Mouse (Mus musculus) bone marrow macrophage, adult 2 months (primary cell): Measurements from ENCODE around the gene Osbpl6. TPM values are rescaled to one million over a fixed set of nuclear protein-coding genes. Genes with fewer than 3 reads are reported as not detected.
"Not testable (repeated sequence)": the region's sequence is repeated elsewhere in the genome, so short reads cannot be mapped to it uniquely, and the experiment has no call there.

Experiments
- H3K27ac ChIP-seq: 2 replicates; pipeline ENCODE4 v1.5.1; 2012; ENCODE audit warnings: low read depth, low read length; ENCODE audit not compliant: insufficient read depth
- H3K4me1 ChIP-seq: 2 replicates; pipeline ENCODE4 v1.6.1; 2012; ENCODE audit warnings: low read length; ENCODE audit not compliant: control insufficient read depth, insufficient read depth
- H3K4me3 ChIP-seq: 2 replicates; pipeline ENCODE4 v1.5.1; 2012; ENCODE audit warnings: mild to moderate bottlenecking, low read length, moderate library complexity; ENCODE audit not compliant: insufficient read depth
- CTCF ChIP-seq: IDR thresholded peaks from 2 replicates; pipeline ENCODE4 v1.5.1; 2012; ENCODE audit warnings: low read depth, mild to moderate bottlenecking, low read length, moderate library complexity
- POLR2A ChIP-seq: IDR thresholded peaks from 2 replicates; pipeline ENCODE4 v1.6.1; 2012; ENCODE audit warnings: mild to moderate bottlenecking, low read depth, low read length, borderline replicate concordance
- polyA plus RNA-seq: library from polyadenylated mRNA; stranded (reverse); fragments of >200 nt; gene quantifications from 2 replicates; pipeline ENCODE4 v1.2.4, GENCODE M21; 2012; ENCODE audit not compliant: missing spikeins, insufficient read depth, insufficient read length

The Osbpl6 gene
- polyA plus RNA-seq, 1 experiment: not detected

DNA sequence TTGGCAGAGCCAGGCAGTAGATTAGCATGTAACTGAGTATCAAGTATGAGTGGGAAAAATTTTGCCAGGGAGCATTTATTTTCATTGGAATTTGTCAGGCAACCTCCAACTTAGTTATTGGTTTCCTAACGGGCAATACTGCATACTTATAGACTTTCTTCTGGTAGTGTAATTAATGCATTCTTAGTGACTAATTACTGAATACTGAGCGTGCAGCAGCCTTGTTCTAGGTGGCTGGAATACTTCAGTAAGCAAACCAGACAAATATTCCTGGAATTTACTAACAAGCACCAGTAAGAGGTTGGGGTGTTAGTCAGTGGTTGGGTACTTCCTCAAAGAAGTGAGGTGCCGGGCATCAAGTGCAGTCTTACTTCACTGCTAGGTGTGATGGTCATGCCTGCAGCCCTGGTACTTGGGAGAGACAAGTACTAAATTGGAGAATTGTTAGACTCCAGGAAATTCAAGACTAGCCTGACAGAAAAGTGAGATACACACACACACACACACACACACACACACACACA is 186.2 kb downstream of the Osbpl6 start:
- no peak overlapping the region for H3K27ac ChIP-seq
- H3K4me3 ChIP-seq: no peak overlapping the region
- no peak for TF ChIP-seq CTCF
- no peaks in the 10 kb centered on the region for H3K4me1 ChIP-seq

DNA sequence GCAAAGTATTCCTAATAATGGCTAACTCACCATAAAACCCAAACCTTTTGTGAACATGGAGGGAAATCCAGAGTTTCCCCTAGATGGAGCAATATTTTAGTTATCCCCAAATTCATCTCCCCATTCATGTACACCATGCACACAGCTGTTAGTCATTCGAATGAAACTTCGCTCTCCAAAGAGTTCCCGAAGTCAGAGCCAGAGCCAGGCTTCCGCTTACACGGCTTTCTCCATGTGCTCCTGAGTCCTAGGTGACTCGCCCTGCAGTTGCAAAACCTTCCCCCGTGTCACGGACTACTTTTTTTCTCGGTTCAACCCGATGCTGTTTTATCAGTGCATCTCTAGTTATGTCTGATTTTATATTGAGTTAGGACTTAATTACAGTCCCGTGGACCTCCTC is 191.2 kb downstream of the Osbpl6 start:
- Histone ChIP-seq H3K4me3 (no peak overlapping the region), H3K4me1 (no peaks in the 10 kb centered on the region), H3K27ac (no peak overlapping the region)
- TF ChIP-seq POLR2A (no peak), CTCF (no peak)

DNA sequence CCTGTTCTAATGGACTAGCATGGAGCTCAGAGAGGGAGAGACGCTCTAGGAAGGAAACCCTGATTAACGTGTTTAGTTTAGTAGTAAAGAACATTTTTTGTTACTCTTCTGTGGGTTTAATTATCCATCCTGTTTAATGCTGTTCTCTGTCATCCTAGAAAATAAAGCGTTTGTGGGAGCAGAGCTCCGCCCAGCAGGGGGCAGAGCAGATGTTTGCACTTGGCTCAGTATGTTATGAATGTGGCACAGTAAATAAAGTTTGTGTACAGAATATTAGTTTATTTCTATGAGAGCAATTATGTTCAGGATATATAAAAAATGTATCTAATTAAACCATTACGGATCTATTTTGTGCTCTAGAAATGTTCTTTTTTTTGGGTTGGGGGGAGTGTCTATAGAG is 192.9 kb downstream of the Osbpl6 start:
- no peak overlapping the region for H3K4me3 ChIP-seq
- TF ChIP-seq CTCF (peak; percentile 70), POLR2A (no peak)
- H3K27ac ChIP-seq: no peak overlapping the region
- H3K4me1 ChIP-seq: no peaks in the 10 kb centered on the region

DNA sequence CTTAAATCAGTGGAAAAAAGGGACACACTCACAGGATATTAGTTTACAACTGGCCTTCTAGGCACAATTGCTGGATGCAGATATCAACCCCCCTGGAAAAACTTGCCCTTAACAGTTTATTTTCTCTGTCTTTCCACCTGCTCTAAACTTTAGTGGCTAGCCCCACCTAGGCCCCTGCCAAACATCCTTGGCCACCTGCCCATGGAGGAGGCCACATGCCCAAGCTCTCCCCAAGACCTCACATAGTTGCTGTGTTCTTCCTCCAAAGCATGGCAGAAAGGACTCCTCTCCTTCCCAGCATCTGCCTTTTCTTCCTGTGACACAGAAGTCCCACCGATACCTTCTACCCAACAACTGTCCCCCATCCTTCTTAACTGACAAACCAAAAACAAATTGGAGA is 195.9 kb downstream of the Osbpl6 start:
- Histone ChIP-seq H3K4me3 (no peak overlapping the region), H3K27ac (no peak overlapping the region), H3K4me1 (peaks cover 10% of the 10 kb centered on the region)
- TF ChIP-seq POLR2A (no peak), CTCF (no peak)

DNA sequence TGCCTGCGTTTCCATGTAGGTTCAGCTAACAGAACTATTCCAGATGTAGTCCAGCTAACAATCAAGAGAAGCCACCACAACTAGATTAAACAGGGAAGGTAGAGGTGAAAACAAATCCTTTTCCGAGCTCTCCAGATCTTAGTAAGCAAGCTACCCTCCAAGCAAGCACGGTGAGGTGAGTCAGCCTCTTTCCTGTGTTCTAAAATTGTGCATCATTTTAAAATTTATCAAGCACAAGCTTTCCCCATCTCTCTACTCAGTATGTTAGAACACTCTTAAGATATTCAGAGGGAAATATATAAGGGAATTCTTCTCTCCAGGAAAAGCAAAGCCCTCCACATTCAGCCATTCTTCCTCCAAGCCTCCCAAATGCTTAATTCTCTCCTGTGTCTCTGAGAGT is 200.4 kb downstream of the Osbpl6 start:
- H3K4me3 ChIP-seq: no peak overlapping the region
- TF ChIP-seq CTCF: no peak
- TF ChIP-seq POLR2A: no peak
- H3K4me1 ChIP-seq: peaks cover 27% of the 10 kb centered on the region
- no peak overlapping the region for H3K27ac ChIP-seq

DNA sequence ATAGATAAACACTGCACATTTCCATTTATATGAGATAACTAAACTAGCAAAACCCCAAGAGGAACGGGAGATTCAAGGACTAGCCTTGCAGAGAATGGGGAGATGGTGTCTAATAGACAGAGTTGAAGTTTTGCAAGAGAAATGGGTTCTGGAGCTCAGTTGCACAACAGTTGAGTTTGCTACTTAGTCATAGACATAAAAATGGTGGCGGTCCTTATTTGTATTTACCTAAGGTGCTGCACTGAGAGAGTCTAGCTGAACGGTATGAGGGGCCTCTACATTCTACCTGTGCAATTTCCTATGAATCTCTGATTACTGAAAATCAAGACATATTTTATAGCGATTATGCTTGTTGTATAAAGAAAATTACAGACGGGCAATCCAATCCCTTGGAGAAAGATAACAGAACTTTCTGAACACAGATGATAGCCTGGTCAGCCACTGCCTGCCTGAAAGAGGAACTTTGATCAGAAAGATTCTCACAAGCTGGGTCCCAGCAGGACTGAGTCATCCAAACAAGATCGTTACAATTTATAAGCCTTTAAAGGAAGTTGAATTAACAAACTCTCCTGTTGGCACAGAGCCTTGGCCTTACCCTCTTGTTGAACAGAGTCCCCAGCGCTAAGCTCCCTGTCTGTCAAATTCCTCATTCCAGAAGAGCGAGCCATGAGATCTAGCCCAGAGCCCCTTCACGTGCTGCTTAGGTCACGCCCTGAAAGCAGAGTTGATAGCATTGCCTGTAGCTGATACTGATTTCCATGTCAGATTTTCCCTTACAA is 204.2 kb downstream of the Osbpl6 start:
- no peak for TF ChIP-seq CTCF
- TF ChIP-seq POLR2A: no peak
- H3K4me1 ChIP-seq: peaks cover 30% of the 10 kb centered on the region
- peak overlapping the region; percentile 4 for H3K4me3 ChIP-seq
- H3K27ac ChIP-seq: peak overlapping the region; percentile 73

DNA sequence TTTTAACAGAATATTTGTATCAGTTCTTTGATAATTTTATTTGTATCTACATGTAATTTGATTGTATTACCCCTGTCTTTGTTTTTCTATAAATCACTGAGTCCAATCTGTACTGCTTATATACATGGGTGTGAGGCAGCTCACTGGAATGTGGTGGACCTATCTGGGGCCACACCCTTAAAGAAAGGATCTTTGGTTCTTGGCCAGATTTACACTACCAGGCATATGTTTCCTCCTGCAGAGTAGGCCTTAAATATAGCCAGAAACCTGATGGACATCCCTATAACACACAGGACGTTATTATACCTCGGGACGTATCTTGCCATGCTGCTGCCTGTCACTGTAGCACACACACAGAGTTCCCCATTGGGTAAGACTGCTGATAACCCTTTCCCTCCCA is 205.7 kb downstream of the Osbpl6 start:
- Histone ChIP-seq H3K4me1 (peaks cover 22% of the 10 kb centered on the region), H3K27ac (no peak overlapping the region), H3K4me3 (no peak overlapping the region)
- TF ChIP-seq POLR2A: no peak
- no peak for TF ChIP-seq CTCF

DNA sequence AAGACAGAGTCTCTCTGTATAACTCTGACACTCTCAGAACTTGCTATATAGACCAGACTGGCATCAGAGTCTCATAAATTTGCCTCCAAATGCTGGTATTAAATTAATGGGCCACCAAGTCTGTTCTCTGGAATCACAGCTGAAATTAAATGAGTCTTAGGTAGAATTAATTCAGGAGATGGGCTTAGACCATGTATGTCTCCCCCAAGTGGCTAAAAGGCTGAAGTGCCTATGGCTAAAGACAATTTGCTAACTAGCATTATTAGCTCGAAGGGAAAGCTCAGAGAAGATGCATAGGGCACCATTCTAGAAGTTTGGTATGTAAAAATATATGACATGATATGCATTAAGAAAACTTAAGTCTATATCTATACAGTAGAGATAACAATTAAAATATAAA is 211.8 kb downstream of the Osbpl6 start:
- TF ChIP-seq CTCF: no peak
- no peak overlapping the region for H3K4me3 ChIP-seq
- peaks cover 12% of the 10 kb centered on the region for H3K4me1 ChIP-seq
- no peak overlapping the region for H3K27ac ChIP-seq

DNA sequence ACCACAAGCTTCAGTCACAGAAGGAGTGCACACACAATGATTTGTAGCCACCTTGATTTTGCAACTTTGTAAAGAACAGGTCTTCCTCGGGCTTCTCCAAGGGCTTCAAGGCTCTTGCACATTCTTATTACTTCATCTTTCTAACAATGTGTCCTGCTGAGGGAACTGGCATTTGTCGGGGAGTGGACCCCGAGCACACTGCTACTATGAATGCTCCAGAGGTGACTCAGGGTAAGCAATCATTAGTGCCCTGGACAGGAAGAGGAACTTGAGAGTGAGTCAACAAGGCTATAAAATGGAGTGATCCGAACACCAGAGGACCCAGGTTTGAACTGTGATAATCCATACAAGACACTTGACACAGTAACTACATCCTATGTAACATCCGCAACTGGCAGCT is 213.9 kb downstream of the Osbpl6 start:
- peaks cover 9% of the 10 kb centered on the region for H3K4me1 ChIP-seq
- no peak for TF ChIP-seq CTCF
- no peak for TF ChIP-seq POLR2A
- no peak overlapping the region for H3K27ac ChIP-seq
- no peak overlapping the region for H3K4me3 ChIP-seq

DNA sequence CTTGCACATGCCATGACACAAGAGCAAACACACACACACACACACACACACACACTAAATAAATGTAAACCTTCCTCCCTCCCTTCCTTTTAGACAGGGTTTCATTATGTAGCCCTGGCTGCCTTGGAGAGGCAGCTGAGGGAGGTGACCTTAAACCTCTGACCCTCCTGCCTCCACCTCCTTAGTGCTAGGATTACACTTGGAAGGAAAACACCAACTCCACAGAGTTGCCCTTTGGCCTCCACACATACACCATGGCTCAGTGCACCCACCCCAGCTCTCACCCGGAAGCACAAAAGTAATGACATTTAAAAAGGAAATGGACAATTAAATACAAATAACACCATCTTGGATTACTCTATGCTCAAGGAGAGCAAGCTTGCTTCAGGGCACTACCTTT is 215.4 kb downstream of the Osbpl6 start:
- Histone ChIP-seq H3K4me1 (peaks cover 9% of the 10 kb centered on the region), H3K4me3 (no peak overlapping the region), H3K27ac (no peak overlapping the region)
- TF ChIP-seq CTCF (no peak), POLR2A (no peak)

DNA sequence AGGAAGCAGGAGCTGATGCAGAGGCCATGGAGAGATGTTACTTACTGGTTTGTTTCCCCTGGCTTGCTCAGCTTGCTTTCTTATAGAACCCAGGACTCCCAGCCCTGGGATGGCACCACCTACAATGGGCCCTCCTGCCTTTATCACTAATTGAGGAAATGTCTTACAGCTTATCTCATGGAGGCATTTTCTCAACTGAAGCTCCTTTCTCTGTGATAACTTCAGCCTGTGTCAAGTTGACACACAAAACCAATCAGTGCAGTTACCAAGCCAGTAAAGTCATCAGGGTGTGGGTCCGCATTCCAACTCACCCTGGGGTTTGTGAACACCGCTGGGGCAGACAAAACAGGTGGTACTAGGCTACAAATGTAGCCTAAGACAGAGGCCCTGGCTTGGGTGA is 216.0 kb downstream of the Osbpl6 start:
- not testable (repeated sequence) for H3K27ac ChIP-seq, H3K4me1 ChIP-seq, H3K4me3 ChIP-seq
